Mouse (Mus musculus) kidney, embryonic 15.5 days (tissue): ENCODE measurements around the gene Cfap36. TPM values are rescaled to one million over a fixed set of nuclear protein-coding genes. Genes with fewer than 3 reads are reported as not detected.

Experiments used
- ATAC-seq: fragments of 200-750 bp; cut with Nextera tagmentation; replicated peaks from 2 replicates; pipeline ENCODE4 v1.8.0; 2017; ENCODE audit warnings: moderate TSS enrichment; ENCODE audit not compliant: low FRiP score
- H3K27ac ChIP-seq: fragments of 300-500 bp; sonication (generic); 2 replicates; pipeline ENCODE4 v1.5.1; 2015; ENCODE audit warnings: mild to moderate bottlenecking, inconsistent platforms
- H3K27me3 ChIP-seq: fragments of 300-500 bp; sonication (generic); 2 replicates; pipeline ENCODE4 v1.6.1; 2015; ENCODE audit warnings: inconsistent platforms
- H3K36me3 ChIP-seq: fragments of 300-500 bp; sonication (generic); 2 replicates; pipeline ENCODE4 v1.6.1; 2015; ENCODE audit warnings: inconsistent platforms
- H3K4me1 ChIP-seq: fragments of 300-500 bp; sonication (generic); 2 replicates; pipeline ENCODE4 v1.6.1; 2015; ENCODE audit warnings: inconsistent platforms
- H3K4me2 ChIP-seq: fragments of 300-500 bp; sonication (generic); 2 replicates; pipeline ENCODE4 v1.6.1; 2015; ENCODE audit warnings: moderate library complexity, mild to moderate bottlenecking, inconsistent platforms
- H3K4me3 ChIP-seq: fragments of 300-500 bp; sonication (generic); replicated peaks from 2 replicates; pipeline ENCODE4 v1.5.1; 2015; ENCODE audit warnings: mild to moderate bottlenecking, inconsistent platforms
- H3K9ac ChIP-seq: fragments of 300-500 bp; sonication (generic); 2 replicates; pipeline ENCODE4 v1.6.1; 2015; ENCODE audit warnings: mild to moderate bottlenecking, inconsistent platforms
- H3K9me3 ChIP-seq: fragments of 300-500 bp; sonication (generic); replicated peaks from 2 replicates; pipeline ENCODE4 v1.6.1; 2016; ENCODE audit warnings: inconsistent platforms
- WGBS: fragments of 180-500 bp; shearing (Covaris S2); methylation state at CpG from one replicate; pipeline ENCODE4 v1.1.7; 2015; ENCODE audit warnings: mixed read lengths; 5-methylcytosine and 5-hydroxymethylcytosine counted together
- polyA plus RNA-seq: library from polyadenylated mRNA; unstranded; fragments of >200 nt; fragmentation: Nextera tagmentation; extraction: Ambion mirVana; gene quantifications from 2 replicates; pipeline ENCODE4 v1.2.1, GENCODE M21; 2015

The Cfap36 gene
- 64.3 and 64.8 TPM in 2 replicates for polyA plus RNA-seq

DNA sequence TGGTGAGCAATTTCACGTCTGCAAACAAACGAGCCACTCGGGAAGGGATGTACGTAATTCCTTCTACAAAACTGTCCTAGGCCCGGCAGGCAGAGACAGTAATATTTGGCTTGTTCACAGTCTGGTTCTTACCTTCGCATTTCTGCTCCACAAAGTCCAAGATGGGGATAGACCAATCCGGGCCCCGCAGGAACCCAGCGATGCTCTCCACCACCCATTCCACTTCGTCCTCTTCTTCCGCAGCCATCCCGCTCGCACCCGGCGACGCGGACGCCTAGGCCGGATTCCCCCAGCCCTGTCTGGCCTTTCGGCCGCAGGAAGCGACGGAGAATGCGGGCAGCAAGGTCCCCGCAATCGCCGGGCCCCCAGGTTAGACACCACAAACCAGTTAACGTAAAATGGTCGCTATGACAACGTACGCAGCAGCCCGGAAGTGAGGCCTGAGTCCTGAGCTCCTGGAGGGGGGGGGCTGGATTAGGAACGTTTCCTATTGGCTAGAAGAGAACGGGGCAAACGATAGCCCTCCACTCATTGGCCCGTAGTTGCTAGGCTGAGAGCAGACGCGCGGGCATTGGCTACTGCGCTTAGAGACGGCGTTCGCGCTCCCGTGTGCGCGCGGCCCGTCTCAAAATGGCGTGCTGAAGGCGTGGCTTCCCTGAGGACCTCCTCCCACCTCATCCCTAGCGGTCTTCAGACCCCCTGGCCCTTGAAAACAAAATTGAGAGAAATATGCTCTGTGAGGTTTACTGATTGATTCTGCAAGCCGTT lies at the start of gene Cfap36:
TSS of gene Cfap36 (minus strand) at position 527 of the 768 bp plus-strand sequence.
- no peaks in the 10 kb centered on the region for H3K27me3 ChIP-seq
- H3K4me3 ChIP-seq = peak within 1 kb of the TSS; percentile 89
- ATAC-seq = peak; percentile 100
- under 1% methylated on average over 53 of the region's 53 CpGs for WGBS
- peak within 1 kb of the TSS; percentile 82 for H3K4me2 ChIP-seq
- peaks cover 12% of the 10 kb centered on the region for H3K4me1 ChIP-seq
- H3K9me3 ChIP-seq = no peaks in the 10 kb centered on the region
- peak within 1 kb of the TSS; percentile 60 for H3K9ac ChIP-seq
- peak within 1 kb of the TSS; percentile 68 for H3K27ac ChIP-seq
- H3K36me3 ChIP-seq = peaks cover 12% of the 10 kb centered on the region

DNA sequence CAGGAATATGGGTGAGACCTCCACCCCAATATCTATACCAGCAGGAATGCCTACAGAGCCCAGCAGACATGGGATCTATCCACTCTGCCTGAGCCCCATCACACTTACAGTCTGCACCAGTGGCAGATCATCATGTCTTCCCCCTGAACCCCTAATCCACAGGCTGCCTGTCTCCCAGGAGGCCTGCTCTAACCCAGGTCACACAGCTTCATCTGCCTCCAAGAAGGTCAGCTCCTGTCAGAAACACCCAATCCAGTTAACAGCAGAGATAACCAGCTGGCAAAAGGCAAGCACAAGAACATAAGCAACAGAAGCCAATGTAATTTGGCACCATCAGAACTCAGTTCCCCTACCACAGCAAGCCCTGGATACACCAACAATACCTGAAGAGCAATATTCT lies 40.1 kb upstream of the Cfap36 start:
- Histone ChIP-seq H3K36me3 (no peaks in the 10 kb centered on the region), H3K4me1 (no peaks in the 10 kb centered on the region), H3K9ac (no peak overlapping the region), H3K27me3 (no peaks in the 10 kb centered on the region), H3K27ac (no peak overlapping the region), H3K4me2 (no peak overlapping the region), H3K4me3 (no peak overlapping the region), H3K9me3 (0 out of 2 replicates have a peak, but pooled peaks cover 3% of the 10 kb centered on the region)
- ATAC-seq = no peak

DNA sequence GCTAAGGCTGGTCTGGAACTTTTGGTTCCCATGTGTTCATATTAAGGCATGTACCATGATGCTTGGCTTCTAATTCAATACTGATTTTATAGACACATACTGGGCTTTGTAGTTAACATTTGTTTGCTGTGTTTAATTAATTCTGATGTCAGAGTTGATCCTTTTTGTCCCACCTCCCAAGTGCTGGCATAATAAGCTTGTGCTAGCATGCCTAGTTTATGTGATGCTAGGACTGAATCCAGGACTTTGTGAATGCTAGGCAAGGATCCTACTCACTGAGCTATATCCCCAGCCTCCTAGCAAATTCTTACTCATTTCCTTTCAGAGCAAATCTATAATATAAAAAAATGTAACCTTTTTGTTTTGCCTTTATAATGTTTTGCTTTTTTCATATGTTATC lies 38.8 kb upstream of the Cfap36 start:
- no peak overlapping the region for H3K4me2 ChIP-seq
- no peaks in the 10 kb centered on the region for H3K27me3 ChIP-seq
- H3K4me1 ChIP-seq = no peaks in the 10 kb centered on the region
- ATAC-seq = no peak
- no peaks in the 10 kb centered on the region for H3K36me3 ChIP-seq
- H3K27ac ChIP-seq = no peak overlapping the region
- 0 out of 2 replicates have a peak, but pooled peaks cover 3% of the 10 kb centered on the region for H3K9me3 ChIP-seq
- H3K4me3 ChIP-seq = no peak overlapping the region
- H3K9ac ChIP-seq = no peak overlapping the region

DNA sequence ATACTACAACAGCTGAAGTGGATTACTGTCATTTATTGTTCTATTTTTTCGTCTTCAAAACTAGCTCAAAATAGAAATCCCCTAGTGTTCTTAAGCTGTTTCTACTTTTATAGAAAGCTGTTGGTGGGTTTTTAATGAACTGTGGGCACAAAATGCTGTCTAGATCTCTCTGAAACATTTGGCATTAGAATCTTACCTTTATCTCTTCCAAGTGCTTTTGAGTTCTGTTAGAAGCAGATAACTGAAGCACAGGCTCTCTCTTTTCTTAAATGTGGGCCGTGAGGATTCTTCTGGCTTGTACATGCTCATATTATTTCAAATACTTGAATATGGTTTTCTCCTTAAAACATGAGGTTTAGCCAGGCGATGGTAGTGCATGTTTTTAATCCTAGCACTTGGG lies 27.5 kb upstream of the Cfap36 start:
- Histone ChIP-seq H3K9ac (no peak overlapping the region), H3K4me1 (no peaks in the 10 kb centered on the region), H3K36me3 (no peaks in the 10 kb centered on the region), H3K4me2 (no peak overlapping the region), H3K4me3 (no peak overlapping the region), H3K27me3 (no peaks in the 10 kb centered on the region), H3K9me3 (no peaks in the 10 kb centered on the region), H3K27ac (no peak overlapping the region)
- 75% methylated on average over 3 of the region's 3 CpGs for WGBS
- ATAC-seq = no peak

DNA sequence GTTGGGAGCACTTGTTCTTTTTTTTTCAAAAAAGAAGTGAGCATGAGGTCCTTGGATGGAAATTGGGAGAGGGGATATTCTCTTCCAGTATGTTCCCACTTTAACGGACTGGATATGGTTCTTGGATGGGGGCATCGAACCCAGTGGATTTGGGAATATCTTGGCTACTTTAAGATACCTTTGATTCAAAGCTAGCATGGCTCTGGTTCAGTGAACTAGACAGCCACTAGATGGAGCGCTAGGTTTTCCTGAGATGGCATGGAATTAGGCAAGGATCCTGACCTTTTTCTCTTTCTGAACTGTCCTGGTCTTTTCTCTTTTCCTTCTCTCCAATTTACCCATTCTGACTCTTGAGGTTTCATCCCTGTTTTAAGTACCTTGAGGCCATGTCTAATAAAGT lies 20.6 kb upstream of the Cfap36 start:
- 24% methylated on average over 3 of the region's 3 CpGs for WGBS
- Histone ChIP-seq H3K27ac (no peak overlapping the region), H3K9ac (no peak overlapping the region), H3K4me3 (no peak overlapping the region), H3K27me3 (no peaks in the 10 kb centered on the region), H3K36me3 (no peaks in the 10 kb centered on the region), H3K4me1 (no peaks in the 10 kb centered on the region), H3K9me3 (no peaks in the 10 kb centered on the region), H3K4me2 (no peak overlapping the region)
- no peak for ATAC-seq

DNA sequence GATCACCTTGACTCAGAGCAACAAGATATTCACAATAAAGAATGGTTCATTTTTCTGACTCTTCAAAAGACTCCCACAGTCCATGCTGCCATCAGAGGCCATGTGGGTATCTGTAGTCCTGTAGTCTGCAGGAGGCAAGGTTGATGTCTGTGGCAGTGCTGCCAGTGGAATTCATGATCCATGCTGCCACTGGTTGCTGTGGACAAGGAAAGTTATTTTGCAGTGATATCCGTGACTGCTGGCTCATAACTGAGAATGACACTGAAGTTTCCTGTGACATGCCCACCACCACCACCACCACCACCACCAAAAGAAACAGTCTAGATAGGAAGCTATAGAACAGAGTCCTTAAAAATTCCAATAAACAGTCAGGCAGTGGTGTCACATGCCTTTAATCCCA lies 7.4 kb upstream of the Cfap36 start:
- H3K4me3 ChIP-seq = no peak overlapping the region
- WGBS = 74% methylated on average over 1 of the region's 1 CpGs
- H3K9me3 ChIP-seq = no peaks in the 10 kb centered on the region
- no peak overlapping the region for H3K27ac ChIP-seq
- H3K36me3 ChIP-seq = no peaks in the 10 kb centered on the region
- ATAC-seq = no peak
- H3K27me3 ChIP-seq = no peaks in the 10 kb centered on the region
- no peak overlapping the region for H3K4me2 ChIP-seq
- H3K4me1 ChIP-seq = no peaks in the 10 kb centered on the region
- no peak overlapping the region for H3K9ac ChIP-seq

DNA sequence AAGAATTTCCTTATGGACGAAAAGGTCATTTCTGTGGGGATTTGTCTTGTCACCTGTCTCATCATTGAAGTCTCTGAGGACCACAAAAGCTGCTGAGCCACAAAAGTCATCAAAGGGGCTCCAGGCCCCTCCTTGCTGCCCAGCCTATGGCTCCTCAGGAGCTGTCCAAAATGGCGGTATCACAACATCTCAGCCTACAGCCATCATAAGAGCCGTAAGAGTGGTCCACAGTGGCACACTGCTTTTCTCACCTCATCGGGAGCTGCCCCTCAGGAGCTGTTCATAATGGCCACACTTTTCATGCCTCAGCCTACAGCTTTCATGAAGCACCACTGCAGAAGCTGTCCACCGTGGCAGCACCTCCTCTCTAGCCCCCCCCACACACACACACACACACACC lies 1.2 kb upstream of the Cfap36 start:
- 97% methylated on average over 5 of the region's 5 CpGs for WGBS
- Histone ChIP-seq H3K27ac (no peak overlapping the region), H3K4me1 (peaks cover 12% of the 10 kb centered on the region), H3K9ac (no peak overlapping the region), H3K4me2 (no peak overlapping the region), H3K27me3 (no peaks in the 10 kb centered on the region), H3K4me3 (no peak overlapping the region), H3K36me3 (peaks cover 3% of the 10 kb centered on the region; the same call in 1 of the 2 replicates), H3K9me3 (no peaks in the 10 kb centered on the region)
- ATAC-seq = no peak

DNA sequence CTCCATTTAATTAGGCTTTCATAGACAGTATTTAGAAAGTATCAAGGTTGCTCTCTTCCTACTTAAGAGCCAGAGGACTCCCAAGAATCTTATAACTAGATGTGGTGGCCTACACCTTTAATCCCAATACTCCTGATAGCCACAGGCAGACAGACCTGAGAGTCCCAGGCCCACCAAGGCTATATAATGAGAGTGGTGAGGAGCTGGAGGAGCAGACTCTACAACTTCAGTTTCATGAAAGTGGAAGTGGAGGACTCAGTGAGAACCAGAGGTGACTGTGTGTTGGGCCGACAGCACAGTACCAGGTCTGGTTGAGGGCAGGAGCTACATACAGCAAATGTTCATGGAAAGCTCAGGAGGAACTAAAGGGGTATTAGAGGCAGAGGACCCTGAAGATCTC lies 516 bp upstream of the Cfap36 start:
- H3K36me3 ChIP-seq = peaks cover 6% of the 10 kb centered on the region; the same call in 1 of the 2 replicates
- WGBS = 84% methylated on average over 1 of the region's 1 CpGs

DNA sequence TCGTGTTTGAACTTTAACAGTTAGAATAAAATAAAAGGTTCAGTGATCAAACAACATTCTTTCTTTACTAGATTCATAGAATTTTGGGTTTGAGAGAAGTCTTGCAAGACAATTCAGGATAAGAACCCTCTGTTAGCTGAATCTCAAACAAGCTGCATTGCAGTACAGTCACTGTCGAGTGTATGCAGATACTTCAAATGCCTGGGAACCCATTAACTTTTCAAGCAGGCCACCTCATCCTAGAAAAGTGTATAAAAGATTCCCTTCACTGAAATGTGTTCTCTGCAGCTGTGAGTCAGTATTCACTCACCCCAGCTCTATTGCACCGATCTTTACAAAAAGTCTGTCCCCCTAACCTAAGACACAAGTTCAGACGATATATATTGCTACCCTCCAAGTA lies 1.2 kb downstream of the Cfap36 start:
- WGBS = 59% methylated on average over 4 of the region's 4 CpGs
- Histone ChIP-seq H3K9ac (peak overlapping the region; percentile 60; the same call in 1 of the 2 replicates), H3K27me3 (no peaks in the 10 kb centered on the region), H3K9me3 (no peaks in the 10 kb centered on the region), H3K4me3 (peak overlapping the region; percentile 89), H3K4me2 (peak overlapping the region; percentile 82), H3K27ac (no peak overlapping the region), H3K36me3 (peaks cover 21% of the 10 kb centered on the region), H3K4me1 (peaks cover 12% of the 10 kb centered on the region)
- ATAC-seq = no peak

More for the DNA sequence above, 516 bp upstream of the Cfap36 start:
- peaks cover 12% of the 10 kb centered on the region for H3K4me1 ChIP-seq
- H3K4me2 ChIP-seq = peak overlapping the region; percentile 82
- no peak overlapping the region for H3K27ac ChIP-seq
- no peaks in the 10 kb centered on the region for H3K9me3 ChIP-seq
- no peak overlapping the region for H3K9ac ChIP-seq
- no peaks in the 10 kb centered on the region for H3K27me3 ChIP-seq
- ATAC-seq = peak; percentile 15; the same call in 1 of the 2 replicates
- H3K4me3 ChIP-seq = peak overlapping the region; percentile 89

DNA sequence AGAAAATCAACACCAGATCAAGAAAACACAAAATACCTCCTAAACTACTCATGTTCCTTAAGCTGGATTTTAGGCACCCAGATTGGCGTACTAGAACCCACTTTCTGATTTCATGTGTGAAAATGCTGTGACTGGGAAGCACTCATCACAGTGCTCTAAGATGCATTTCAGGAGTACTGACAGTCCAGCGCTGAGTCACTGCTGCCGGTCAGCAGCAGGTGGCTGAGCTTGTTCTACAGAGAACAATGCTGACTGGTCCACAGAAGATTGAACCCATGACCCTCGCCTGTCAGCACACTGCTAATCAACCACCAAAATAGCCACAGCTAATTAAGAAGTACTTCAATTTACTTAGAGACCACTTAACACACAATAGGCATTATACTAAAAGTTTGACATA lies 5.2 kb downstream of the Cfap36 start:
- Histone ChIP-seq H3K4me3 (no peak overlapping the region), H3K27ac (no peak overlapping the region), H3K27me3 (no peaks in the 10 kb centered on the region), H3K9me3 (no peaks in the 10 kb centered on the region), H3K4me2 (no peak overlapping the region), H3K4me1 (peaks cover 12% of the 10 kb centered on the region), H3K36me3 (peaks cover 31% of the 10 kb centered on the region), H3K9ac (no peak overlapping the region)
- ATAC-seq = no peak
- 90% methylated on average over 4 of the region's 4 CpGs for WGBS

DNA sequence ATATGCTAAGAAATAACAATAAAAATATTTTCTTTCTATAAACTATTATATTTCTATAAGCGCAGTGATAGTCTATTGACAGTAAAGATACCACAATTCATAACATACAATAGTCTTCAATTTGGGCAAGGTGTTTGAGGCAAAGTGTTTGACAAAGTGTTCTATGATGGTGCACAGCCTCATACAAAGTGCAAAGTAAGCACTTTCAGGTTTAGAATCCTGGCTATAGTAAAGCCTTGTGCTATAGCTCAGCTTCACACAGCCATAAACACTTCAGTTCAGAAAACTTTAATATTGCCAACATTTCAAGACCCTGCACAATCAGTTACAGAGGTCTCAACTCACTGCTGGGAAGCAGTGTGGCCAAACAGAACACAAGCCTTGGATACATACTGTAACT lies 7.9 kb downstream of the Cfap36 start:
- no peaks in the 10 kb centered on the region for H3K27me3 ChIP-seq
- WGBS = 100% methylated on average over 1 of the region's 1 CpGs
- no peaks in the 10 kb centered on the region for H3K9me3 ChIP-seq
- H3K36me3 ChIP-seq = peaks cover 30% of the 10 kb centered on the region
- no peak overlapping the region for H3K27ac ChIP-seq
- H3K4me1 ChIP-seq = no peaks in the 10 kb centered on the region
- no peak overlapping the region for H3K9ac ChIP-seq
- ATAC-seq = no peak
- H3K4me3 ChIP-seq = no peak overlapping the region
- no peak overlapping the region for H3K4me2 ChIP-seq

DNA sequence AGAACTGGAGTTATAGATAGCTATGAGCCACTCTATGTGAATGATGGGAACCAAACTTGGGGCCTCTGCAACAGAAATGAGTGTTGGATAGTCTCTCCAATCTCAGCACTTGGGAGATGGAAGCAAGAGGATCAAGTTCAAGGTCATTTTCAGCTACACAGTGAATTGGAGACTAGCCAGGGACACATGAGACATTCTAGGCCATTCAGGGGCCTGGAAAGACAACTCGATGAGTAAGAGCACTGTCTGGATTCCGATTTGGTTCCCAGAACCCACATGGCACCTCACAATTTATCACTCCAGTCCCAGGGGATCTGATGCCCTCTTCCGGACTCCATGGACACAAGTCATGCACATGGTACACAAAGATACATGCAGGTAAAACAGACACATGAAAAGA lies 8.7 kb downstream of the Cfap36 start:
- H3K9me3 ChIP-seq = no peaks in the 10 kb centered on the region
- no peaks in the 10 kb centered on the region for H3K27me3 ChIP-seq
- H3K36me3 ChIP-seq = peaks cover 31% of the 10 kb centered on the region
- WGBS = 91% methylated on average over 3 of the region's 3 CpGs
- no peak for ATAC-seq
- no peak overlapping the region for H3K27ac ChIP-seq
- no peak overlapping the region for H3K4me3 ChIP-seq
- H3K4me2 ChIP-seq = no peak overlapping the region
- H3K4me1 ChIP-seq = no peaks in the 10 kb centered on the region
- H3K9ac ChIP-seq = no peak overlapping the region

DNA sequence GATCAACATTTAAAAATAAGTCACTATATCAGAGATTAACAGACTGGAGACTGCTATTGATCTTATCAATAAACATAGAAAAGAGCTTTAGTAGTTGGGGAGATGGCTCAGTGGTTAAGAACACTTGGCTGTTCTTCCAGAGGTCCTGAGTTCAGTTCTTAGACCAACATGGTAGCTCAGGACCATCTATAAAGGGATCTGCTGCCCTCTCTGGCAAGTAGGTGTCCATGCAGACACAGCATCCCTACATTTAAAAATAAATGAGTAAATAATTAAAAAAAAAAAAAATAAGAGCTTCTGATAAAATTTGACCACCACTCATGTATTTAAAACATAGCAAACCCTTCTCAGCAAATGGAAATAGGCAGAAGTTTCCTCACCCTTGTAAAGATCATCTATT lies 9.2 kb downstream of the Cfap36 start:
- Histone ChIP-seq H3K27ac (no peak overlapping the region), H3K9me3 (no peaks in the 10 kb centered on the region), H3K27me3 (no peaks in the 10 kb centered on the region), H3K4me3 (no peak overlapping the region), H3K4me1 (no peaks in the 10 kb centered on the region), H3K36me3 (peaks cover 36% of the 10 kb centered on the region), H3K9ac (no peak overlapping the region), H3K4me2 (no peak overlapping the region)
- no peak for ATAC-seq
